Mouse (Mus musculus) forebrain, postnatal 0 days (tissue): ENCODE data around the gene Pdcd1lg2. TPM values are rescaled to one million over a fixed set of nuclear protein-coding genes. Genes with fewer than 3 reads are reported as not detected.
A peak's percentile ranks its signal among the peaks of the same experiment; 100 is the strongest.

Experiments used
- ATAC-seq: fragments of 200-750 bp; cut with Nextera tagmentation; 2 replicates; pipeline ENCODE4 v1.8.0; 2017; ENCODE audit warnings: mild to moderate bottlenecking, moderate library complexity
- DNase-seq: peaks from one replicate; pipeline ENCODE4 v3.0.0-alpha.2; 2015
- H3K27ac ChIP-seq: fragments of 300-500 bp; sonication (generic); 2 replicates; pipeline ENCODE4 v1.5.1; 2014; ENCODE audit warnings: low read depth, mild to moderate bottlenecking, antibody characterized with exemption, low read length, moderate library complexity, mixed read lengths
- H3K27me3 ChIP-seq: fragments of 300-500 bp; sonication (generic); 2 replicates; pipeline ENCODE4 v1.6.1; 2014; ENCODE audit warnings: mild to moderate bottlenecking, low read length, mixed read lengths; ENCODE audit not compliant: insufficient read depth
- H3K36me3 ChIP-seq: fragments of 300-500 bp; sonication (generic); 2 replicates; pipeline ENCODE4 v1.6.1; 2014; ENCODE audit warnings: mild to moderate bottlenecking, moderate library complexity; ENCODE audit not compliant: insufficient read depth
- H3K4me1 ChIP-seq: fragments of 300-500 bp; sonication (generic); 2 replicates; pipeline ENCODE4 v1.6.1; 2014; ENCODE audit warnings: antibody characterized with exemption; ENCODE audit not compliant: insufficient read depth
- H3K4me2 ChIP-seq: fragments of 300-500 bp; sonication (generic); 2 replicates; pipeline ENCODE4 v1.6.1; 2014; ENCODE audit warnings: low read depth, mild to moderate bottlenecking, moderate library complexity
- H3K4me3 ChIP-seq: fragments of 300-500 bp; sonication (generic); 2 replicates; pipeline ENCODE4 v1.5.1; 2014; ENCODE audit warnings: low read depth, low read length, mixed read lengths
- H3K9ac ChIP-seq: fragments of 300-500 bp; sonication (generic); 2 replicates; pipeline ENCODE4 v1.6.1; 2014; ENCODE audit warnings: mild to moderate bottlenecking
- H3K9me3 ChIP-seq: fragments of 300-500 bp; sonication (generic); 2 replicates; pipeline ENCODE4 v1.6.1; 2016; ENCODE audit warnings: low read length
- CTCF ChIP-seq: sonication (generic); IDR thresholded peaks from 2 replicates; pipeline ENCODE4 v1.5.1; 2016; ENCODE audit warnings: antibody characterized with exemption, control low read depth, low read depth
- WGBS: fragments of 180-500 bp; shearing (Covaris S2); extraction: QIAGEN DNeasy Blood & Tissue Kit; methylation state at CpG from one replicate; pipeline ENCODE4 v1.1.7; 2014; 5-methylcytosine and 5-hydroxymethylcytosine counted together
- polyA plus RNA-seq: library from polyadenylated mRNA; unstranded; fragments of >200 nt; fragmentation: Nextera tagmentation; extraction: Ambion mirVana; gene quantifications from 2 replicates; pipeline ENCODE4 v1.2.1, GENCODE M21; 2015
- total RNA-seq: library from RNA; depleted of rRNA; stranded (reverse); fragments of >200 nt; gene quantifications from 2 replicates; pipeline ENCODE4 v1.2.3, GENCODE M21; 2014

The Pdcd1lg2 gene
- total and polyA plus RNA-seq, 2 experiments from 2014 or later, result 0.19 TPM; not detected in 1

- Histone ChIP-seq H3K4me1 (no peaks in the 10 kb centered on the region), H3K27ac (no peak overlapping the region), H3K27me3 (no peaks in the 10 kb centered on the region), H3K9me3 (no peaks in the 10 kb centered on the region), H3K4me3 (no peak overlapping the region), H3K4me2 (no peak overlapping the region), H3K36me3 (no peaks in the 10 kb centered on the region), H3K9ac (no peak overlapping the region)
- no peak for TF ChIP-seq CTCF
- 65% methylated on average over 4 of the region's 4 CpGs for WGBS
- DNase-seq (no peak), ATAC-seq (no peak)
Observed at GRCm38 (mm10) chr19:29494454-29494853, 83.7 kb downstream of the Pdcd1lg2 start.

GRCm38 (mm10) chr19:29496001-29496597 is 85.4 kb downstream of the Pdcd1lg2 start:
- H3K4me3 ChIP-seq, result no peak overlapping the region
- WGBS, result 72% methylated on average over 6 of the region's 6 CpGs

GRCm38 (mm10) chr19:29496786-29497557 is 86.3 kb downstream of the Pdcd1lg2 start:
- Histone ChIP-seq H3K4me2 (no peak overlapping the region), H3K4me1 (no peaks in the 10 kb centered on the region), H3K4me3 (no peak overlapping the region), H3K9ac (no peak overlapping the region), H3K36me3 (no peaks in the 10 kb centered on the region), H3K27ac (no peak overlapping the region), H3K27me3 (no peaks in the 10 kb centered on the region), H3K9me3 (no peaks in the 10 kb centered on the region)
- ATAC-seq (no peak), DNase-seq (no peak)
- TF ChIP-seq CTCF, result no peak
- 82% methylated on average over 7 of the region's 7 CpGs for WGBS

More at GRCm38 (mm10) chr19:29496001-29496597, 85.4 kb downstream of the Pdcd1lg2 start:
- ATAC-seq (no peak), DNase-seq (no peak)
- Histone ChIP-seq H3K4me2 (no peak overlapping the region), H3K9me3 (no peaks in the 10 kb centered on the region), H3K27me3 (no peaks in the 10 kb centered on the region), H3K27ac (no peak overlapping the region), H3K9ac (no peak overlapping the region), H3K36me3 (no peaks in the 10 kb centered on the region), H3K4me1 (no peaks in the 10 kb centered on the region)
- TF ChIP-seq CTCF, result no peak

GRCm38 (mm10) chr19:29497874-29498273 is 87.2 kb downstream of the Pdcd1lg2 start:
- Histone ChIP-seq H3K4me3 (no peak overlapping the region), H3K9ac (no peak overlapping the region), H3K27ac (no peak overlapping the region), H3K27me3 (no peaks in the 10 kb centered on the region), H3K9me3 (no peaks in the 10 kb centered on the region), H3K4me2 (no peak overlapping the region), H3K36me3 (no peaks in the 10 kb centered on the region), H3K4me1 (no peaks in the 10 kb centered on the region)
- WGBS, result 87% methylated on average over 7 of the region's 7 CpGs
- DNase-seq, result no peak
- TF ChIP-seq CTCF, result no peak
- no peak for ATAC-seq

- 79% methylated on average over 6 of the region's 6 CpGs for WGBS
- TF ChIP-seq CTCF, result no peak
- Histone ChIP-seq H3K9me3 (no peaks in the 10 kb centered on the region), H3K9ac (no peak overlapping the region), H3K27ac (no peak overlapping the region), H3K27me3 (no peaks in the 10 kb centered on the region), H3K4me1 (no peaks in the 10 kb centered on the region), H3K4me2 (no peak overlapping the region), H3K4me3 (no peak overlapping the region), H3K36me3 (no peaks in the 10 kb centered on the region)
- ATAC-seq (no peak), DNase-seq (no peak)
Observed at GRCm38 (mm10) chr19:29498842-29499456, 88.2 kb downstream of the Pdcd1lg2 start.

- H3K4me1 ChIP-seq, result no peaks in the 10 kb centered on the region
- H3K9ac ChIP-seq, result no peak overlapping the region
- H3K36me3 ChIP-seq, result no peaks in the 10 kb centered on the region
- H3K27ac ChIP-seq, result no peak overlapping the region
- ATAC-seq, result no peak
- TF ChIP-seq CTCF, result no peak
- H3K27me3 ChIP-seq, result no peaks in the 10 kb centered on the region
- DNase-seq, result no peak
- 91% methylated on average over 1 of the region's 1 CpGs for WGBS
- no peaks in the 10 kb centered on the region for H3K9me3 ChIP-seq
- no peak overlapping the region for H3K4me3 ChIP-seq
- H3K4me2 ChIP-seq, result no peak overlapping the region
Observed at GRCm38 (mm10) chr19:29500333-29500732, 89.6 kb downstream of the Pdcd1lg2 start.

GRCm38 (mm10) chr19:29501106-29501505 is 90.4 kb downstream of the Pdcd1lg2 start:
- Histone ChIP-seq H3K9me3 (no peaks in the 10 kb centered on the region), H3K9ac (no peak overlapping the region), H3K27ac (no peak overlapping the region), H3K27me3 (no peaks in the 10 kb centered on the region), H3K4me2 (peak overlapping the region; percentile 31), H3K36me3 (no peaks in the 10 kb centered on the region), H3K4me3 (0 out of 2 replicates have a peak overlapping the region, but pooled peaks have one; percentile 4), H3K4me1 (no peaks in the 10 kb centered on the region)
- DNase-seq (peak; percentile 21), ATAC-seq (peak; percentile 71)
- WGBS, result 40% methylated on average over 11 of the region's 11 CpGs
- peak; percentile 44 for TF ChIP-seq CTCF
